Mouse (Mus musculus) midbrain, embryonic 11.5 days (tissue): ENCODE results near the gene Tmed4. TPM values are rescaled to one million over a fixed set of nuclear protein-coding genes. Genes with fewer than 3 reads are reported as not detected.
"Not testable (repeated sequence)": the region's sequence is repeated elsewhere in the genome, so short reads cannot be mapped to it uniquely, and the experiment has no call there.

Source experiments
- ATAC-seq: fragments of 200-750 bp; cut with Nextera tagmentation; 2 replicates; pipeline ENCODE4 v1.8.0; 2017; ENCODE audit warnings: moderate TSS enrichment, moderate library complexity; ENCODE audit not compliant: low FRiP score
- DNase-seq: peaks from one replicate; pipeline ENCODE4 v3.0.0; 2015; ENCODE audit warnings: low spot score; ENCODE audit errors: missing footprints
- H3K27ac ChIP-seq: fragments of 300-500 bp; sonication (generic); 2 replicates; pipeline ENCODE4 v1.5.1; 2014; ENCODE audit warnings: low read depth, low read length
- H3K27me3 ChIP-seq: fragments of 300-500 bp; sonication (generic); 2 replicates; pipeline ENCODE4 v1.6.1; 2014; ENCODE audit warnings: mild to moderate bottlenecking, low read length, moderate library complexity, mixed read lengths; ENCODE audit not compliant: control insufficient read depth, insufficient read depth
- H3K36me3 ChIP-seq: fragments of 300-500 bp; sonication (generic); 2 replicates; pipeline ENCODE4 v1.6.1; 2014; ENCODE audit warnings: mild to moderate bottlenecking, low read length, moderate library complexity, mixed read lengths; ENCODE audit not compliant: control insufficient read depth, insufficient read depth
- H3K4me1 ChIP-seq: fragments of 300-500 bp; sonication (generic); 2 replicates; pipeline ENCODE4 v1.6.1; 2014; ENCODE audit warnings: low read length; ENCODE audit not compliant: control insufficient read depth, insufficient read depth
- H3K4me2 ChIP-seq: fragments of 300-500 bp; sonication (generic); 2 replicates; pipeline ENCODE4 v1.6.1; 2014; ENCODE audit warnings: mild to moderate bottlenecking, moderate library complexity
- H3K4me3 ChIP-seq: fragments of 300-500 bp; sonication (generic); 2 replicates; pipeline ENCODE4 v1.5.1; 2014; ENCODE audit warnings: low read depth, low read length
- H3K9ac ChIP-seq: fragments of 300-500 bp; sonication (generic); 2 replicates; pipeline ENCODE4 v1.6.1; 2014; ENCODE audit warnings: low read length
- H3K9me3 ChIP-seq: fragments of 300-500 bp; sonication (generic); 2 replicates; pipeline ENCODE4 v1.6.1; 2016; ENCODE audit warnings: low read length; ENCODE audit not compliant: control insufficient read depth
- WGBS: fragments of 180-500 bp; shearing (Covaris S2); extraction: QIAGEN DNeasy Blood & Tissue Kit; methylation state at CpG from one replicate; pipeline ENCODE4 v1.1.7; 2014; 5-methylcytosine and 5-hydroxymethylcytosine counted together
- polyA plus RNA-seq: library from polyadenylated mRNA; unstranded; fragments of >200 nt; fragmentation: Nextera tagmentation; extraction: Ambion mirVana; gene quantifications from 2 replicates; pipeline ENCODE4 v1.2.1, GENCODE M21; 2014

Tmed4 gene
- polyA plus RNA-seq, 1 experiment from 2014 or later = 148 TPM

GRCm38 (mm10) chr11:6261434-6262082, 13.1 kb downstream of the Tmed4 start:
- Histone ChIP-seq H3K4me2 (no peak overlapping the region), H3K9ac (no peak overlapping the region), H3K36me3 (peaks cover 60% of the 10 kb centered on the region), H3K9me3 (no peaks in the 10 kb centered on the region), H3K27ac (no peak overlapping the region), H3K4me1 (peaks cover 4% of the 10 kb centered on the region), H3K4me3 (no peak overlapping the region), H3K27me3 (no peaks in the 10 kb centered on the region)
- peak; percentile 62; the same call in 1 of the 2 replicates for ATAC-seq
- DNase-seq = peak; percentile 97
- 79% methylated on average over 10 of the region's 10 CpGs for WGBS

GRCm38 (mm10) chr11:6259413-6259812, 15.3 kb downstream of the Tmed4 start:
- Histone ChIP-seq H3K9me3 (no peaks in the 10 kb centered on the region), H3K27me3 (no peaks in the 10 kb centered on the region), H3K4me2 (no peak overlapping the region), H3K36me3 (peaks cover 46% of the 10 kb centered on the region), H3K4me1 (no peaks in the 10 kb centered on the region), H3K27ac (no peak overlapping the region), H3K4me3 (no peak overlapping the region), H3K9ac (no peak overlapping the region)
- DNase-seq (no peak), ATAC-seq (no peak)
- WGBS = 96% methylated on average over 7 of the region's 7 CpGs

- 79% methylated on average over 6 of the region's 6 CpGs for WGBS
- ATAC-seq = 0 out of 2 replicates have a peak, but pooled peaks have one; percentile 44
These were observed 18.1 kb downstream of the Tmed4 start for GRCm38 (mm10) chr11:6256490-6257072.

DNA sequence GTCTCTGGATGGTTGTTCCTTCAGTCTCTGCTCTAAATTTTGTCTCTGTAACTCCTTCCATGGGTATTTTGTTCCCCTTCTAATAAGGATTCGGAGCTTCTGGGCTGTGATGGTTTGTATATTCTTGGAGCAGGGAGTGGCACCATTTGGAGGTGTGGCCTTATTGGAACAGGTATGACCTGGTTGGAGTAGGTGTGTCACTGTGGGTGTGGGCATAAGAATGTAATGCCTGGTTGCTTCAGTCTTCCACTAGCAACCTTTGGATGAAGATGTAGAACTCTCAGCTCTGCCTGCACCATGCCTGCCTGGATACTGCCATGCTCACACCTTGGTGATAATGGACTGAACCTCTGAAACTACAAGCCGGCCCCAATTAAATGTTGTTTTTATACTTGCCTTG, 20.1 kb downstream of the Tmed4 start:
- not testable (repeated sequence) for H3K9me3 ChIP-seq, H3K27me3 ChIP-seq, H3K4me3 ChIP-seq, H3K27ac ChIP-seq, ATAC-seq, H3K9ac ChIP-seq, DNase-seq, H3K4me1 ChIP-seq, H3K4me2 ChIP-seq
- WGBS = 88% methylated on average over 2 of the region's 2 CpGs
- H3K36me3 ChIP-seq = peaks cover 14% of the 10 kb centered on the region

More at GRCm38 (mm10) chr11:6256490-6257072, 18.1 kb downstream of the Tmed4 start:
- Histone ChIP-seq H3K9ac (no peak overlapping the region), H3K4me1 (no peaks in the 10 kb centered on the region), H3K4me2 (no peak overlapping the region), H3K27me3 (no peaks in the 10 kb centered on the region), H3K36me3 (peaks cover 26% of the 10 kb centered on the region), H3K27ac (no peak overlapping the region), H3K9me3 (no peaks in the 10 kb centered on the region), H3K4me3 (no peak overlapping the region)
- no peak for DNase-seq

DNA sequence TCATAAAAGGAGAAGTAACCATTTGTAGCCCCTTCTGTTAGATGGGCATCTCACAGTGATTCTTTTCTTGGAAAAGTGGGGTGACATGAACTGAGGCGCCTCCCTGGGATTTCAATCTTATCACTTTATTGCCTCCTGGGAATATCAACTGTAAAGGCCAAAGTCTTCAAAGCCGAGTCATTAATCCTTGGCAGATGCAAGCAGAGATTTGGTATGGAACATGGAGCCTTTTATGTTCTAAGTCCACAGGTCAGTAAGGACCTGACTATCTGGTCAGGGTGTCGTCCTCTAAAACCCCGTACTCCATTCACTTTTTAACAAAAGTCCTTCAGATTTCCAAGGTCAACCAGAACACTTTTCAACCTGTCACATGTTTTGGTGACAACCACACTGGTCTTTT, 21.8 kb downstream of the Tmed4 start:
- Histone ChIP-seq H3K27me3 (no peaks in the 10 kb centered on the region), H3K36me3 (no peaks in the 10 kb centered on the region), H3K27ac (no peak overlapping the region), H3K4me3 (no peak overlapping the region), H3K9ac (no peak overlapping the region), H3K4me2 (no peak overlapping the region), H3K9me3 (no peaks in the 10 kb centered on the region), H3K4me1 (no peaks in the 10 kb centered on the region)
- no peak for ATAC-seq
- WGBS = 86% methylated on average over 4 of the region's 4 CpGs
- peak; percentile 51 for DNase-seq

GRCm38 (mm10) chr11:6252248-6252647, 22.4 kb downstream of the Tmed4 start:
- Histone ChIP-seq H3K27ac (no peak overlapping the region), H3K27me3 (no peaks in the 10 kb centered on the region), H3K9ac (no peak overlapping the region), H3K4me3 (no peak overlapping the region), H3K4me2 (no peak overlapping the region), H3K4me1 (no peaks in the 10 kb centered on the region), H3K36me3 (no peaks in the 10 kb centered on the region), H3K9me3 (no peaks in the 10 kb centered on the region)
- DNase-seq = peak; percentile 72
- no peak for ATAC-seq
- 89% methylated on average over 5 of the region's 5 CpGs for WGBS

- Histone ChIP-seq H3K36me3 (no peaks in the 10 kb centered on the region), H3K27ac (no peak overlapping the region), H3K27me3 (no peaks in the 10 kb centered on the region; the same call in 1 of the 2 replicates), H3K4me3 (no peak overlapping the region), H3K9ac (no peak overlapping the region), H3K9me3 (no peaks in the 10 kb centered on the region), H3K4me1 (no peaks in the 10 kb centered on the region), H3K4me2 (no peak overlapping the region)
- no peak for ATAC-seq
- 43% methylated on average over 19 of the region's 19 CpGs for WGBS
- no peak for DNase-seq
These were observed 30.0 kb downstream of the Tmed4 start for GRCm38 (mm10) chr11:6244707-6245106.

DNA sequence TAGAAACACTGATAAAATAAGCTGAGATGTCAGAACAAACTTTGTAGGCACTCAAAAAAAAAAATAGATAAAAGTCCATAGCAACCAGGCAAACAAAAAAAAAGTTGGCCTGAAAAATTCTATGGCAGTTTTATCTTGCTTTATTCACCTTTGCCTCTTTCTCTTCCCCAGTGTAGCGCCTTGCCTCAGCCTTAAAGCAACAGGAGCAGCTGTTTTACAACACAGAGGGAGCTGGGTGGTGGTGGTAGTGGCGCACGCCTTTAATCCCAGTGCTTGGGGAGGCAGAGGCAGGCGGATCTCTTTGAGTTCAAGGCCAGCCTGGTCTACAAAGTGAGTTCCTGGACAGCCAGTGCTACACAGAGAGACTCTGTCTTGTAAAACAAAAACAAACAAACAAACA, 41.6 kb downstream of the Tmed4 start:
- H3K9ac ChIP-seq = no peak overlapping the region
- no peak overlapping the region for H3K4me2 ChIP-seq
- H3K9me3 ChIP-seq = peaks cover under 1% of the 10 kb centered on the region; the same call in 1 of the 2 replicates
- no peaks in the 10 kb centered on the region for H3K27me3 ChIP-seq
- 89% methylated on average over 4 of the region's 4 CpGs for WGBS
- no peak overlapping the region for H3K27ac ChIP-seq
- H3K4me3 ChIP-seq = no peak overlapping the region
- H3K36me3 ChIP-seq = no peaks in the 10 kb centered on the region
- ATAC-seq (no peak), DNase-seq (no peak)
- H3K4me1 ChIP-seq = no peaks in the 10 kb centered on the region

DNA sequence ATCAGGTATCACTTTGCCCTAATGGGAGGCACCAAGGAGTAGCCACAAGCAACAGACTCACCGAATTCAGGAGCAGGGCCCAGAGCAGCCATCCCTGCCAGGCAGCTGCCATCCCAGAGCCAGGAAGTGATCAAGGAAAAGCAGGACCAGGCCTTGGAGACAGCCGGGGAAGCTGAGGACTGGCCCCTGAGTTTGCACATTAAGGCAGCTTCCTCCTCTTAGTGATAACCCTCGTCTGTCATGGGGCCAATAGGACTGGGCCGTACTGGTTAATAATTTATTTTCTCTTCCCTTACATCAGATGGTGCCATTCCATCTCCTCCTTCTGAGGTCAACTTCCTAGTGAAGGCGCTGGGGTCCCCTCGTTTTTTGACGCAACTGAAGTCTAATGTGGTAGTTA, 44.7 kb downstream of the Tmed4 start, which contains the start of gene Npc1l1:
Npc1l1 (minus strand) TSS at position 132 of the 400 bp plus-strand sequence.
- Histone ChIP-seq H3K27ac (no peak within 1 kb of the TSS), H3K4me2 (no peak within 1 kb of the TSS), H3K4me1 (no peaks in the 10 kb centered on the region), H3K9ac (no peak within 1 kb of the TSS), H3K9me3 (no peaks in the 10 kb centered on the region), H3K36me3 (no peaks in the 10 kb centered on the region), H3K4me3 (no peak within 1 kb of the TSS), H3K27me3 (no peaks in the 10 kb centered on the region)
- DNase-seq = no peak
- 91% methylated on average over 7 of the region's 7 CpGs for WGBS
- no peak for ATAC-seq
